ENCODE assay signal across 19 mouse cellular contexts in the genomic region with DNA sequence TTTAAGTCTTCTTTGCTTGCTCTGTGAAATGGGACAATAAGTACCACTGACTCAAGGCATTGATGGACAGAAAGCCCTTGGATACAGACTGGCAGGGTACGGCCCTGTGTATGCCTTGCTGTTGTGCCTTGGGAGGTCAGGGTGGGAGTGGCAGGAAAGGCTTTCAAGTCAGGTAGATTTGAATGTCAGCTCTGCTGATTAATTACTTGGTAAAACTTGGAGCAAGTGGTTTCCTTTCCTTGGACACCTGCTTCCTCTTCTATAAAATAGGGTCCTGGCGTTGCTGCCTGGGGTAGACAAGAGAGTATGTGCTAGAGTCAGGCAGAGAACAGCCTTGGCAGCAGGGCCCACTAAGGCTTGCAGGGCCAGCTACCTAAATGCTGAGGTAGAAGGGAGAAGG.
DNase-seq lines count a peak whose midpoint lies in the region; ATAC-seq and TF ChIP-seq lines count a peak whose summit lies in the region.
"Had no signal": no experiment of that assay in that cellular context is flagged by ENCODE, and none has a peak within 500 bp of the region (broad histone marks: within the 10 kb centered on the region; RNA-seq: fewer than 3 reads in every experiment).

No protein-coding gene starts in this region.

- no peaks in the 10 kb centered on the region for H3K36me3 ChIP-seq in heart, embryonic 16.5 days (ENCODE audit: control insufficient read depth, insufficient read depth)
- H3K36me3 ChIP-seq in lung, postnatal 0 days (ENCODE audit: insufficient read depth, low read length): no peaks in the 10 kb centered on the region
- H3K36me3 ChIP-seq in forebrain, postnatal 0 days (ENCODE audit: insufficient read depth): no peaks in the 10 kb centered on the region
- H3K36me3 ChIP-seq in neural tube, embryonic 15.5 days: no peaks in the 10 kb centered on the region
- H3K36me3 ChIP-seq: embryonic facial prominence, embryonic 10.5 days; forebrain, embryonic 15.5 days; hindbrain, embryonic 10.5 days; limb, embryonic 15.5 days; midbrain, embryonic 15.5 days had no signal

- H3K27me3 ChIP-seq in heart, embryonic 16.5 days (ENCODE audit: control insufficient read depth, insufficient read depth, low read length): no peaks in the 10 kb centered on the region
- no peaks in the 10 kb centered on the region for H3K27me3 ChIP-seq in lung, postnatal 0 days (replicated peaks; ENCODE audit: insufficient read depth, low read length)
- no peaks in the 10 kb centered on the region for H3K27me3 ChIP-seq in forebrain, postnatal 0 days (ENCODE audit: insufficient read depth, low read length)
- H3K27me3 ChIP-seq in neural tube, embryonic 15.5 days (replicated peaks): no peaks in the 10 kb centered on the region
- H3K27me3 ChIP-seq: forebrain, embryonic 15.5 days; limb, embryonic 15.5 days; midbrain, embryonic 15.5 days had no signal

- H3K4me1 ChIP-seq in heart, embryonic 16.5 days (ENCODE audit: control insufficient read depth, insufficient read depth, low read length): peaks cover 60% of the 10 kb centered on the region
- H3K4me1 ChIP-seq in lung, postnatal 0 days (ENCODE audit: insufficient read depth, low read depth, low read length): peaks cover 33% of the 10 kb centered on the region
- no peaks in the 10 kb centered on the region for H3K4me1 ChIP-seq in forebrain, postnatal 0 days (ENCODE audit: insufficient read depth)
- H3K4me1 ChIP-seq in neural tube, embryonic 15.5 days: no peaks in the 10 kb centered on the region
- H3K4me1 ChIP-seq: forebrain, embryonic 15.5 days; midbrain, embryonic 15.5 days had no signal

- H3K27ac ChIP-seq in heart, embryonic 16.5 days (ENCODE audit: low read length): peak overlapping the region; percentile 91
- peak overlapping the region; percentile 66 for H3K27ac ChIP-seq in lung, postnatal 0 days (ENCODE audit: low read length)
- H3K27ac ChIP-seq in forebrain, postnatal 0 days (ENCODE audit: low read depth, low read length): no peak overlapping the region
- H3K27ac ChIP-seq in neural tube, embryonic 15.5 days (replicated peaks): no peak overlapping the region
- H3K27ac ChIP-seq: embryonic facial prominence, embryonic 10.5 days; forebrain, embryonic 15.5 days; hindbrain, embryonic 10.5 days; limb, embryonic 15.5 days; midbrain, embryonic 15.5 days had no signal

- WGBS in heart, embryonic 16.5 days: 81% methylated on average over 2 of the region's 2 CpGs
- WGBS in lung, postnatal 0 days: 71% methylated on average over 2 of the region's 2 CpGs
- 82% methylated on average over 2 of the region's 2 CpGs for WGBS in forebrain, postnatal 0 days
- 97% methylated on average over 2 of the region's 2 CpGs for WGBS in neural tube, embryonic 15.5 days

- no peak overlapping the region for H3K4me2 ChIP-seq in heart, embryonic 16.5 days (ENCODE audit: low read depth, low read length)
- no peak overlapping the region for H3K4me2 ChIP-seq in lung, postnatal 0 days (replicated peaks; ENCODE audit: low read depth, low read length)
- no peak overlapping the region for H3K4me2 ChIP-seq in forebrain, postnatal 0 days (ENCODE audit: low read depth)
- H3K4me2 ChIP-seq in neural tube, embryonic 15.5 days: no peak overlapping the region
- H3K4me2 ChIP-seq: forebrain, embryonic 15.5 days; limb, embryonic 15.5 days; midbrain, embryonic 15.5 days had no signal

- TF ChIP-seq EP300 in lung, postnatal 0 days (IDR thresholded peaks at IDR 0.05): no peak

- no peak overlapping the region for H3K4me3 ChIP-seq in heart, embryonic 16.5 days (ENCODE audit: low read length)
- no peak overlapping the region for H3K4me3 ChIP-seq in lung, postnatal 0 days (ENCODE audit: low read depth, low read length)
- H3K4me3 ChIP-seq in forebrain, postnatal 0 days (ENCODE audit: low read depth, low read length): no peak overlapping the region
- H3K4me3 ChIP-seq in neural tube, embryonic 15.5 days (replicated peaks): no peak overlapping the region
- H3K4me3 ChIP-seq: embryonic facial prominence, embryonic 10.5 days; erythroblast, embryonic 14.5 days; forebrain, embryonic 15.5 days; hindbrain, embryonic 10.5 days; limb, embryonic 15.5 days; midbrain, embryonic 15.5 days had no signal

- DNase-seq in heart, adult 8-10 months (ENCODE audit: low spot score): no peak
- DNase-seq in lung, postnatal 0 days (ENCODE audit: low spot score): no peak
- DNase-seq in lung, postnatal 10 days: no peak
- no peak for DNase-seq in forebrain, postnatal 0 days
- DNase-seq: cerebellum, postnatal 14 days; layer of hippocampus, adult 9-11 months; lung, adult 2 months; right cerebral cortex, postnatal 25 days; thymus, adult 18-20 months had no signal

- no peak for ATAC-seq in heart, embryonic 16.5 days (replicated peaks; ENCODE audit: extremely low read depth, insufficient read depth, low FRiP score)
- no peak for ATAC-seq in lung, postnatal 0 days
- peak; percentile 38 to 66 for ATAC-seq in hematopoietic stem cell, adult 5-6 weeks (replicated peaks in 1 of 2; ENCODE audit: insufficient read depth in 1 of 2, low FRiP score in 2 of 2, low TSS enrichment in 1 of 2, low read depth in 1 of 2, poor library complexity in 2 of 2, severe bottlenecking in 2 of 2)
- no peak for ATAC-seq in forebrain, postnatal 0 days
- no peak for ATAC-seq in neural tube, embryonic 15.5 days (ENCODE audit: low FRiP score)
- ATAC-seq: activated CD4-positive, CD25-positive, alpha-beta regulatory T cell, adult 4 months; forebrain, embryonic 15.5 days; midbrain, embryonic 15.5 days had no signal

- TF ChIP-seq CTCF in lung, postnatal 0 days (IDR thresholded peaks at IDR 0.05): no peak
- no peak for TF ChIP-seq CTCF in forebrain, postnatal 0 days (IDR thresholded peaks at IDR 0.05; ENCODE audit: low read depth)

- H3K9me3 ChIP-seq in heart, embryonic 16.5 days (replicated peaks; ENCODE audit: control insufficient read depth, low read length): no peaks in the 10 kb centered on the region
- no peaks in the 10 kb centered on the region for H3K9me3 ChIP-seq in lung, postnatal 0 days (ENCODE audit: low read length)
- H3K9me3 ChIP-seq in forebrain, postnatal 0 days (ENCODE audit: low read length): no peaks in the 10 kb centered on the region
- no peaks in the 10 kb centered on the region for H3K9me3 ChIP-seq in neural tube, embryonic 15.5 days (replicated peaks)
- H3K9me3 ChIP-seq: forebrain, embryonic 15.5 days; hindbrain, embryonic 10.5 days; limb, embryonic 15.5 days; midbrain, embryonic 15.5 days had no signal

- H3K9ac ChIP-seq in heart, embryonic 16.5 days (ENCODE audit: low read length): no peak overlapping the region
- H3K9ac ChIP-seq in lung, postnatal 0 days (replicated peaks; ENCODE audit: low read depth): no peak overlapping the region
- H3K9ac ChIP-seq in forebrain, postnatal 0 days: no peak overlapping the region
- H3K9ac ChIP-seq in neural tube, embryonic 15.5 days (replicated peaks): no peak overlapping the region
- H3K9ac ChIP-seq: forebrain, embryonic 15.5 days; limb, embryonic 15.5 days; midbrain, embryonic 15.5 days had no signal

Comparison
In these comparisons a context has a peak if more than half of its experiments do, and no peak if none do; other contexts are left out.
1. ATAC-seq: peak in hematopoietic stem cell, adult 5-6 weeks (2 of 2); none in heart, embryonic 16.5 days (single experiment), lung, postnatal 0 days (single experiment), forebrain, postnatal 0 days (single experiment) and neural tube, embryonic 15.5 days (single experiment).
2. H3K27ac ChIP-seq: peak in heart, embryonic 16.5 days (single experiment) and lung, postnatal 0 days (single experiment); none in forebrain, postnatal 0 days (single experiment) and neural tube, embryonic 15.5 days (single experiment).